Mouse (Mus musculus): ENCODE data around the gene S100a11.

Gene S100a11

DNA sequence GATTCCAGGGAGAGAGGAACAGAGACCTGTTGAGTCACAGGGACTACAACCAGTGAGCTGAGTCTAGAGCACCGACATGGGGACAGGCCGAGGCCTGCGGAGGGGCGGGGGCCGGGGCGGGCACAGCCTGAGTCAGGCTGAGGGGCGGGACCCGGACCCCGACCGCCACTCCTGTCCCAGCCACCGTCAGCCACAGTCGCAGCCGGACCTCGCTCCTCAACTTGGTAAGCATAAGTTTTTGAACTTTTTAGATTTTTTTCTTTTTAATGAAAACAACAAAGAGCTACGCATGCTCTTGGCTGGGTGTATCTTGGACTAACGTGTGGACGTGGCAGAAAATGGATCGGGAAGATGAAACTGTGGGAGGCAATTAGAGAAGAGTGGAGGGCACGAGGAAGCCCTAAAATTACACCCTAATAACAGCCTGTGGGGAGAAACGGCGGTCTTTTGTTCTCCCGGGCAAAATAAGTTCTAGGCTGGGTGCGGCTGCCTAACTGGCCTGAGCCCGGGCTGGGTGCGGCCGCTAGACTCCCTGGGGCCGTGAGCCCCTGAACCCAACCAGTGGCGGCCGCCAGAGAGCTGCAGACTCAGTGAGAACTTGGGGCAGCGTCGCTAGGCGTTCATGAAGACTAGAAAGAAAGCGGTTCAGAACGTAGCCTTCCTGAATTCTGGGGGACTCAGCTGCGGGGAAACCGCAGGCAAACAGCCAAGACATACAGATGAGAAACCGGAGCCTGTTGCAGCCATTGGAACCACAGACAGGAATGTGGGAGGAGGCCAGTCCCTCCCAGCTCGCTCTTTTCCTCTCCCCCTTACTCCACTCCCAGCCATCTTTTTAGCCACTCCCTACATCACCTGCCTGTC lies at the start of gene S100a11:
S100a11 (plus strand) TSS at position 159 of the 864 bp plus-strand sequence.
- DNase-seq, result peak; percentile 10 to 29

- DNase-seq, result no peak
Observed at GRCm38 (mm10) chr3:93480053-93480452, 40.2 kb upstream of the S100a11 start.

- no peak for DNase-seq
Observed at GRCm38 (mm10) chr3:93481982-93482616, 38.2 kb upstream of the S100a11 start.

- DNase-seq, result no peak
Observed at GRCm38 (mm10) chr3:93485611-93486010, 34.7 kb upstream of the S100a11 start.

- no peak for DNase-seq
Observed at GRCm38 (mm10) chr3:93488541-93488940, 31.7 kb upstream of the S100a11 start.

DNA sequence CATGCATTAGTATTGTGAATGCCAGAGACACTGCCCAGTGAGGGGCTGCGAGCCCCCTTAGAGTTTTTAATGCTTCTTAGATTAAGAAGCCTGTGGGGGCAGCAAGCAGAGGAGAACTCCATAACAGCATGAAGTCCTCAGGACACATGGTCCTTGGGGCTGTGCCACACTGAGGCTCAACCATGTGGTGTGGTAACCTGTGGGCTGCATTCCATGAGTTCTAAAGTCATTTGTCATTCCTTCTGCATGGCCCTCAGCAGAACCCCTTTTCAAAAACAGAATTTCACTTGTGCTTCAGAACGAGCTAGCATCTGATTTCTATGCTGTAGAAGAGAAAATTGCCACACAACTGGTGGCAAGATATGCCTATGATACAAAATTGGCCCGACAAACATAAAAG lies 28.1 kb upstream of the S100a11 start:
- no peak for DNase-seq

GRCm38 (mm10) chr3:93493992-93494391 lies 26.3 kb upstream of the S100a11 start:
- DNase-seq, result peak; percentile 71 to 74

GRCm38 (mm10) chr3:93494774-93495173 lies 25.5 kb upstream of the S100a11 start:
- DNase-seq, result peak in 1 of 2 experiments; percentile 1

- DNase-seq, result no peak
Observed at GRCm38 (mm10) chr3:93497131-93497530, 23.2 kb upstream of the S100a11 start.

DNA sequence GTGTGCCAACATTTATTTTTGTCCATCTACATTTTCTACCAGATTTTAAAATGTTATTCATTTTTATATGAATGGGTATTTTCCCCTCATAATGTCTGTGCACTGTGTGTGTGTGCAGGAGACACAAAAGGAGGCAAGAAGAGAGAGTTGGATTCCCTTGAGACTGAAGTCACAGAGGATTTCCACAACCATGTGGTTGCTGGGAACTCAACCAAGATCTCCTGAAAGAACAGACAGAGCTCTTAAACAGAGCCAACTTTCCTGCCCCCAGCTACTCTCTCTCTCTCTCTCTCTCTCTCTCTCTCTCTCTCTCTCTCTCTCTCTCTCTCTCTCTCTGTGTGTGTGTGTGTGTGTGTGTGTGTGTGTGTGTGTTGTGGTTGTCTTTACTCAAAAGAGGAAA lies 21.2 kb upstream of the S100a11 start:
- DNase-seq, result no peak

DNA sequence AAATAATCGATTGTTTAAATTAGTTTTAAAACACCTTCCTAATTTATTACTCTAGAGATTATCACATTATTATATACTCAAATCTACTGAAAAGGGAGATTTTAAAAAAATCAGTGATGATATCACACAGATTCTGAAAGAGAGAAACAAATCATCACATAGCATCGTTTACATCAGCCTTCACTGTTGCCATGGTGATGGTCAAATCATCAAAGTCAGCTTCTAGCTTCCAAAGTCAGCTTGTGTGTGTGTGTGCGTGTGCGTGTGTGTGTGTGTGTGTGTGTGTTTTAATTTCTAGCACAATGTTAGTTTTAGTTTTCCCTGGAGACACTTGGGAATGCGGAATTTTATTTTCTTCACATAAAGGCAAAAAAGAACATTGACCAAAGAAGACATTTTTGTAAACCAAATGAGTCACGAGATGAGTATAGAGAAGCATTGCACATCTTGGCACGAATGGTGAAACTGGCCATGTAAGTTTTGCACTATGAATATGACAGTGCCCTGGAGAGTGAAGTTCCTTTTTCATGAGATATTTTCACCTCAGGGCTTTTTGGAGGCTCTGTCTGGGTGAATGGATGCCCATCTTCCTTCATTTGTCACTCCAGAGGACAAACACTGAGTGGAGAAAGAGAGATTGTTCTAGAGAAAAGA lies 15.6 kb upstream of the S100a11 start:
- no peak for DNase-seq

DNA sequence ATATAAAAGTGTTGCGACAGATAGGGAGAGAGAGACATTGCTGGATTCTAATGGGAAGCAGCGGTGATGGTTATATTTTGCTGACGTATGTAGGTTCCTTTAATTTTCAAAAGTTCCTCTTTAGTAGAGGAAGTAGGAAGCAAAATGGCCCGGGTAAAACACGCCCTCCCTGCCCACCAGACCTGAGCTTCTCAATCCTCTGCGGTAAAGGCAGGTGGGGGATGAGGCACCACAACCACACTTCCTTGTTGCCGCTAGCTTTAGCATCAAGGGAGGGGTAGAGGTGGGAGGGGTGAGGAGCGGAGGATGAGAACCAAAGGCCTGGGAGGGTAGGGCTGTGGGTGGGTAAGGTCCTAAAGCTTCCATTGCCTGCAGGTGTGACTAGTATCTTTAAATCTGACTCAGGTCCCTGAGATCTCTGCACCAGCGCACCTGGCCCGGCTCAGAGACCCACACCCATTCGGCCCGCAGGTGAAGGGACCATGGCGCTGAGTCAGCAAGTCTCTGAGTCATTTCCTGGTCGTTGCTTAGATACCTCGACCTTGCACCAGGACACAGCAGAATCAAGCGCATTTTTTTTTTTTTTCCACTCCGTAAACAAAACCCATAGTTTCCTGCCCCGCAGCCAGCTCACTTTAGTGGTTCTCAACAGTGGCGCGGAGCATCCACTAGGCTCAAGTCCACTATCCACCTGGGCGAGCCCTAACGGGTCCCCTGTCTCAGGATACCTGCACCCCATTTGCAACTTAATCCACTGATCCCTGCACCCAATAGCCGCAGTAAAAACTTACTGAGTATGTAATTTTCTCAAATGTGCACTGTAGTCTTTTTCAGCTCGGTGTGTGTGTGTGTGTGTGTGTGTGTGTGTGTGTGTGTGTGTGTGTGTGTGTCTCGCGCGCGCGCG lies 14.1 kb upstream of the S100a11 start:
- DNase-seq, result peak in 1 of 2 experiments; percentile 4

GRCm38 (mm10) chr3:93506881-93507325 lies 13.4 kb upstream of the S100a11 start:
- DNase-seq, result no peak

DNA sequence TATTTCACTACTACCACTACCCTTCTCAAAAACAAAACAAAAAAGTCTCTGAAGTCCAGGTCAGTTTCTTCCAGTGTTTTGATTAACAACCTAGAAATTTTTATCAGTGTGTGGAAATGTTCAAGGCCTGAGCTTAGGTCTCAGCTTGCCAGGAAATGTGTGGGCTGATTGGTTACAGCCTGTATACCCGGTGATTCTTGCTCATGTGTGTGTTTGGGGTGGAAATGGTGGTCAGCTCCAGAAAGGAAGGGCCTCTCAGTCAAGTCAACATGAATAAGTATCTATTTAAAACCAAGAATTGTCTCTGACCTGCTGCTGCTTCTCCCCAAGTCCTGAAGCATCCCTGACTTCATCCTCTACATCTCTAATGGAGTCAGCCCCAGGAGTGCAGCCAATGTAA lies 11.0 kb upstream of the S100a11 start:
- no peak for DNase-seq

GRCm38 (mm10) chr3:93511036-93511435 lies 9.3 kb upstream of the S100a11 start:
- no peak for DNase-seq

GRCm38 (mm10) chr3:93511801-93512200 lies 8.5 kb upstream of the S100a11 start:
- no peak for DNase-seq

- no peak for DNase-seq
Observed at GRCm38 (mm10) chr3:93512386-93513101, 7.7 kb upstream of the S100a11 start.

- no peak for DNase-seq
Observed at GRCm38 (mm10) chr3:93514628-93515027, 5.7 kb upstream of the S100a11 start.

DNA sequence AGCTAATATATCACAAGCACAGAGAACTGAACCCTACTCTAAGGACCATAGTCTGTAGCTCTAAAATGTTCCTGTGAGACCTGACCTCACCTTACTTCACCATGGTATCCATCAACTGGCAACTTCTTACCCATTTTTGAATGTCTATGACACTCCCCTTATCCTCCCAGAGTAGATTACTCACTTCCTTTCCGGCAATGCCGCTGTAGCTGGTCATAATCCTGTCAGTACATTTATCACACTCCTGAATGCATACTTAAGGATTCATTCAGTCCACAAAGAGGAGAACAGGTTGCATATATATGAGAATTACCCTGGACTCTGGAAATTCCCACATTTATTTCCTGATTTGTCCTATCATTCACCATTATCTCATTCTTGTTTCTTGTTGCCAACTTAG lies 2.9 kb upstream of the S100a11 start:
- no peak for DNase-seq

- no peak for DNase-seq
Observed at GRCm38 (mm10) chr3:93519856-93520329, 395 bp upstream of the S100a11 start.

GRCm38 (mm10) chr3:93521462-93522057 lies 1.3 kb downstream of the S100a11 start:
- no peak for DNase-seq

Data from cerebellum, postnatal 10 days (tissue).